Mouse (Mus musculus) embryo, embryonic 10.5 days (tissue): ENCODE measurements around the gene Eif3i.

ENCODE experiments used
- DNase-seq: peaks from one replicate; pipeline ENCODE4 v3.0.0-alpha.2; 2015; ENCODE audit warnings: low spot score

The Eif3i gene

DNA sequence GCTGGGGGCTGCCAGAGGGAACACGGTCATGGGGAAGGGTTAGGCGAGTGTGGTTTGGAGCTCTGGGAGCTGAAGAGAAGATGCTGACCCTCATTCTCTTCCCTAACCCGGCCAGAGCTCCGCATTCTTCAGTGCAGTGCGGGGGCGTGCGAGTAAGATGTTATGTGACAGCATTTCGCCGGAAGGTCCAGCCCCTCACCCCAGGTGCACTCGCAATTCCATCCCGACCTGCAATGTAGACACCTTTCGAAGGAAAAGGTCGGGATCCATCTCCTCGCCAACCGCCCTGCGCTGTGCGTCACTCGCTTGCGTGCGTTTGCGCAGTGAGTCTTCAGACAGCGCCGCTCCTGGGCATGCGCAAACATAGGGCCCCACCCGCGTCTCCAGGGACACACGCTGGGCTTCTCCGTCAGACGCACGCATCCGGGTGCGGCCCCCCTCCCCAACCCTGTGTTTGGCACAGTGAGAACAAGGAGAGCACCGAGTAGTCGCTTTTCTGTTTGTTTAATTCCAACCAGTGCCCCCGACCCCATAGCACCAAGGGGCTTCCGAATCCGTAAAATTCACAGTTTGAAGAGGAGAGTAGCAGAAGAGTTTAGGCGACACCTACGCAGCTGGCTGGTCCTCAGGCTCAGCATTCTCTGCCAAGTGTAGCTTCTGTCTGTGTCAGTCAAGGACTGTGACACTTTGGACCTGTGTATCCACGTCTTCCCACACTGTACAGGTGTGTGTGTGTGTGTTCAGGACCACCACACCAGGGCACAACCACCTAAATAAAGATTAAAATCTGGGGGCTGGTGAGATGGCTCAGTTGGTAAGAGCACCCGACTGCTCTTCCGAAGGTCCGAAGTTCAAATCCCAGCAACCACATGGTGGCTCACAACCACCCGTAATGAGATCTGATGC is 18.6 kb upstream of the Eif3i start, which contains the start of gene Iqcc:
Iqcc (minus strand) TSS at position 314 of the 906 bp plus-strand sequence.
- DNase-seq: peak; percentile 96

DNA sequence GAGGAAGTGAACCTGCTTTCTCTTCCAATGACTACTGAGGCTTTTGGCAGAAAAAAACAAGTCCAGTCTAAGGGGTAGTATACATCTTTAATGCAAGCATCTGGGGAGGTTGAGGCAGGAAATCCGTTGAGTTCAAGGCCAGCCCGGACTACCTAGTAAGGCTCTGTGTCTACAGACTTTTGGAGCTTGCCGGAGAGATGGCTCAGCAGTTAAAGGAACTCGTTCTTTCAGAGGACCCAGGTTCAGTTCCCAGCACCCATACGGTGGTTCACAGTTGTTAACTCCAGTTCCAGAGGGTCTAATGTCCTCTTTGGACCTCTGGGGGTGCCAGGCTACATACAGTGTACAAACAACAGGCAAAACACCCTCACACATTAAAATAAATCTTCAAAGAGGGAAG is 17.6 kb upstream of the Eif3i start:
- no peak for DNase-seq

DNA sequence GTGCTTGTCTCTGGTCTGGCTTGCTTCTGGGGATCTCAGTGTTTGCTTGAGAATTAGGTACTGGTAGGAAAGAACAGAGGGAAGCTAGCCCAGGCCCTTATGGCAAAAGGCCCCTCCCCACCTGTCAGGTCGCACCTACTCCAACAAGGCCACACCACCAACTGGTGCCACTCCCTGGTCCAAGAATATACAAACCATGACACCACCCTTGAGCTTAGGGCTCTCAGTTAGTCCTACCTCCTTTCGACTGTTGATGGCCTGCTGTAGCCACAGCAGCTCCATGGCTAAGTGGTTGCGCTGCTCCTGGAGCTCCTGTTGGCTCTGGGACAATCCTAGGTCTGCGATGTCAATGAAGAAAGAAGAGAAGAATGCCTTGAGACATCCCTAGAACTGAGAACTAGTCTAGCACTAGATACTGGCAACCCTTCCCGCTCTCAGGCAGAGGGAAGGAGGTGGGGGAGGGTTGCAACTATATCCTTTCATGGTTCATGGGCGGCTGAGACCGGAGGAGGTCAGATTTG is 16.7 kb upstream of the Eif3i start:
- DNase-seq: no peak

DNA sequence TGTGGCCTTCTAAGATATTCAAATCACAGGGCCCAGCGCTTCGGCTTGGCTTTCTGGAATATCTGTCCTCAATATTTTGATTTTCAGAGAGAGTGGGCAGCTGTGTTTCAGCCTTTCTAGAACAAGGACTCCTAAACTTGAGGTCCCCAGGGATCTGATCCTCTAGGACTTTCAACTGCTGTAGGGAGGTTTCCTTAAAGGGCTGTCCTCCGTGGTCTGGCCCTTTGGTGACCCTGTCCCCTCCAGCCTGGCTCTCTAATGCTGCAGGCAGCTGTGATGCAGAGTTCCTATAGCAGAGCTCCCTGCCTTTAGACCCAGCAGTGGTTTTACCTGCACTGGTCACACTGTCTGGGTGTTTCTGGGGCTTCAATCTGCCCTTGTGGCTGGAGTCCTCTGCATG is 16.2 kb upstream of the Eif3i start:
- DNase-seq: no peak

DNA sequence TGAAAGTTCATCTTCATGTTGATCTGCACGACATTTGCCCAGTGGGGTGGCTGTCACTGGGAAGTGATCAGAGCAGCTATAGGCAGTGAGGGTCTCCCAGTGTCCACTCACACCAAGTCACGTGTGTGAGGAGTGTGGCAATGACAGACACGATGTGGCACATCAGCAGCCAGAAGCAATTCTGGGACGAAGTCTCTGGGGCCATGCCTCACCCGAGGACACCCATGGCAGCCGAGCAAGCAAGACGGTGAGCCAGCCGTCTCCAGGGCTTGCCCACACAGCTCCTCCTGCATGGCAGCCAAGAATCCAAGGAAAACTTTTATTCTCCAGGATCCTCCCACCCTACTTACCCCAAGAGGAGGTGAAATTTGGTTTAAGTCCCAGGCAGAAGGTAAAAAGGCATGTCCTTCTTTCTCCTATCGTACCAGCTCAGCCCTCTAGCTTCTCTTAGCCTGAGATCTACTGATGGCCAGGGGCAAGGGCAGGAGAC is 15.4 kb upstream of the Eif3i start:
- DNase-seq: no peak

DNA sequence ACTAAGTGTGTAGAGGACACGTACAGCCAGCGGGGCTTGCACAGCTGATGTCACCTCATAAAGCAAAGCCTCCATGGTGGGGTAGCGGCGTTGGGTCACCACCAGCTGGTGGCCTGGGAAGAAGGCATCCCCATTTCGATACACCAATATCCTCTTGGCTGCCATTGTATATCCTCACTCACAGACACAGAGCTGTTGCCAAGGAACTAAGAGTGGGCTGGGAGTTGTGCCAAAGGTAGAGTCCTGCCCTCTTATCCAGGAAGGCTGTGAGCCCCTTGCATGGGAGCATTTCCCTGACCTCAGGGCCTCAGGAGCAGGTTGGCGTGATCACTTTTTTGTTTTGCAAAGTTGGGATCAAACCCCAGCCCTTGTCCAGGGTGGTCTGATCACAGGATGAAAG is 13.6 kb upstream of the Eif3i start, which contains the start of gene Dcdc2b:
Dcdc2b (minus strand) TSS at position 165 of the 400 bp plus-strand sequence.
- no peak for DNase-seq

DNA sequence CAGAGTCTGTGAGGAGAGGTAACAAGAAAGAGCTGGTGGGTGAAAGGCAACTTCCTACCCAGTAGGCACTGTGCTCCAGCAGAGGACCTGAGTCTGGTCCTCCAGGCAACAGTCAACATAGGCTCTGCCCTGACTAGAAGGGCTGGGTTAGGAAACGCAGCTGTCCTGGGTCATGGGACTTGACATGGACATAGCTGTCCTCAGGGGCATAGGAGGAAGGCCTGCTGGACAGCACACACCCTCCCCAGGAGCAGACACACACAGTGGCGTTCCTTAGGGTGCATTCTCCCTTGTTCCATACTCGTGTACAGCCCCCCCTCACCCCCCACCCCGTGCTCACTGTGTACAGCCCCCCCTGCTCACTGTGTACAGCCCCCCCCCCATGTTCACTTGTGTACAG is 10.0 kb upstream of the Eif3i start:
- DNase-seq: no peak

DNA sequence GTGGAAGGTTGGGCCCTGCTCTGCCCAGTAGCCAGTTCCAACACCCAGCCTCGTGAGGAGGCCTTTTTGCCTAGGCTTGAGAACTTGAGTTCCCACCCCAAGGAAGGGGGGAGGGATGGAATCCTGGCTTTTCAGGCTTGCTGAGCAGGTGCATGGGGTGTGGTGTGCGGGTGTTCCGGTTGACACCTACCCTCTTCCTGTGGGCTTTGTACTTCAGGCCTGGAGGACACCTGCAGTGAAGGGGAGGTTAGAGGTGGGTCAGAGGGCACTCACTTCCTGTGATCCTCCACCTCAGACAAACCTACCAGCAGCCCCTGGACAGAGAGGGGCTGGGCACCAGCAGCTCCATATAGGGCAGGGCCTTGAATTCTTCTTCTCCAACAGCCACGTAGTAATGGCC is 9.6 kb upstream of the Eif3i start:
- no peak for DNase-seq

DNA sequence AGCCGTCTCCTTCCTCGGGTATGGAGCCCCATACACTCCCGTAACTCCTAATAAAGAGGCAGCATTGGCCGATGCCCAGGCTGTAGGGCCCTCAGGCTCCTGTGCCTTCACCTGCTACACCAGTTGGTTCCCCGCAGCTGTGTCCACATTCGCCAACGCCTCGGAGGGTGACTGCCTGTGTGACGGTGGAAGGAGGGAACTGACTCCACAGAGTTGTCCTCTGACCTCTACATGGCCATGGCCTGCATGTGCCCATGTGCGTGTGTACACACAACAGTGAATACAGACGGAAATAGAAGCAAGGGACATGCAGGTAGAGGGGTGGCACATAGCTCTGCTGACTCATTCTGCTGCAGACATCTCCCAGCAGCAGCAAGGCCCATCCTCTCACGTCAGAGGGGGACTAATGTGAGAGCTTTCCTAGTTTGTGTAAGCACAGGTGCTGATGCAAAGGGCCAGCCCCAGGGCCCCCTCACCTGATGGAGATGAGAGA is 8.7 kb upstream of the Eif3i start:
- no peak for DNase-seq

DNA sequence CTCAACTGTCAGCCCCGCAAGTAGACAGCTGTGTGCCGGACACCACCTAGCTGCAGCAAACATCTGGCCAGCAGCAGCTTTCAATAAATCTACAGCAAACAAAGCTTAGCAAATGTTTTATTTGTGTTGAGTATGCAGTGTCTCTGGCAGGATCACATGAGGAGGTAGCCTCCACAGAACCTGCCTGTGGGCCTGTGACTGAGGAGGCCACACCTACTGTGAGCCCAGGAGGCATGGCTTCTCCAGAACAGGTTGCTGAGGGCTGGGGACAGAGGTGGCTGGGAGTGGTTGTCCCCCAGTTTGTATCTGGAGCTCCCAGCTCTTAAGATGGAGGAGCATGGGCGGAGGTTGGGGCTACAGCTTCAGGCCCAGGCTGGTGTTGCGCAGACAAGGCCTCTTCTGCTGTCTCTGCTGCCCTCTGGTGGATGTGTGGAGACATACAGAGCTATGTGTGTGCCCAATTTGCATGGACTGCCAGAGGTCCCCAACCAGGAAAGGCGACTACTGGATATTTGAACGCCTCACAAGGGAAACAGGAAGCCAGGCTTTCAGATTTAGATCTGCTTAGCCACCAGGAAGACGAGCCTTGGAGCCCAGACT is 8.1 kb upstream of the Eif3i start:
- DNase-seq: peak; percentile 92

DNA sequence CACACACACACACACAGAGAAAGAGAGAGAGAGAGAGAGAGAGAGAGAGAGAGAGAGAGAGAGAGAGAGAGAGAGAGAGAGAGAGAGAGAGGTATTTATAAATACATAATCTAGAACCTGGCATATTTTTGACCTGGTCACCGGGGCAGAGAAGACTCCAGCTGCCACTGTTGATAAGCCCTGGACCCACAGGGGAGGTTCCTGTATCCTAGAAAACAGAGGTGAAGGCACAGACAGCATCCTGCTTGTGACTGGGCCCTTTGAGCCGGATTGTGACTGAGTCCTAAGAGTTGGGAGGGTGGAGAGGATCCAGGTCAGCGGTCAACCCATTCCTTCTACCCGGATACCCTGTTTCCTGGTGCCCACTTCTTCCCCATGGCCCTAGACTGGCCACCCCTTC is 11.6 kb downstream of the Eif3i start:
- DNase-seq: no peak

DNA sequence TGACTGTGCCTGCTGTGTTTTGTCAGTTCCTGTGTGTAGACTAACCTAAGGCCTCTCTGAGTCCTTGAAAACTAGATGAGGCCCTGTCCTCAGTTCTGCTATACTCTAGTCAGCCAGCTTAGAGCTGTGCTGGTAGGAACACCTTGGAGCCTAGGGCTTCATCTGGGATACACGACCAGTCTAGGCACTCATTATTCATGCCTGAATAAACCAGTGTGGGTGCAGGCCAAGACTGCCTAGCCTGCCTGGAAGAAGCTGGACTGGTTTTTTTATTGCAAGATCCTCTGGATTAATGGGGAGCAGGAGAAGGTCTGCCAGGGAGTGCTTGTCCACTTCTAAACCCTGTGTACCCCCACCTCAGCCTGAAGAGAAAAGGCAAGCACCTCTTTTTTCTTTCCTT is 13.5 kb downstream of the Eif3i start:
- no peak for DNase-seq

DNA sequence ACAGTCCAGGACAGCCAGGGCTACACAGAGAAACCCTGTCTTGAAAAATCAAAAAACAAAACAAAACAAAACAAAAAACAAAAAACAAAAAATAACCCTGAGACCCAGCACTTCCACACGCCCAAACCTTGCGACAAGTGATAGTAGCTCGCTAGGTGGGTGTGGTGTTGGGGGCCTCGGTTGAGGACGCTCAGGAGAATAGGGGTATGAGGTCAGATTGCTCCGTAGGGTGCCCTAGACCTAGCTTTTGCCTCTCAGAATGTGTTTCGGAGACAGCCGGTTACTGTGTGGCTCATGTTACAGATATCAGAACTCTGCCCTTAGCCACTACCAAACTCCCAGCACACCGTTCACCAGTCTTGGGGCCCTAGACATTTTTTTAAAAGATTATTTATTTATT is 14.7 kb downstream of the Eif3i start:
- DNase-seq: no peak

DNA sequence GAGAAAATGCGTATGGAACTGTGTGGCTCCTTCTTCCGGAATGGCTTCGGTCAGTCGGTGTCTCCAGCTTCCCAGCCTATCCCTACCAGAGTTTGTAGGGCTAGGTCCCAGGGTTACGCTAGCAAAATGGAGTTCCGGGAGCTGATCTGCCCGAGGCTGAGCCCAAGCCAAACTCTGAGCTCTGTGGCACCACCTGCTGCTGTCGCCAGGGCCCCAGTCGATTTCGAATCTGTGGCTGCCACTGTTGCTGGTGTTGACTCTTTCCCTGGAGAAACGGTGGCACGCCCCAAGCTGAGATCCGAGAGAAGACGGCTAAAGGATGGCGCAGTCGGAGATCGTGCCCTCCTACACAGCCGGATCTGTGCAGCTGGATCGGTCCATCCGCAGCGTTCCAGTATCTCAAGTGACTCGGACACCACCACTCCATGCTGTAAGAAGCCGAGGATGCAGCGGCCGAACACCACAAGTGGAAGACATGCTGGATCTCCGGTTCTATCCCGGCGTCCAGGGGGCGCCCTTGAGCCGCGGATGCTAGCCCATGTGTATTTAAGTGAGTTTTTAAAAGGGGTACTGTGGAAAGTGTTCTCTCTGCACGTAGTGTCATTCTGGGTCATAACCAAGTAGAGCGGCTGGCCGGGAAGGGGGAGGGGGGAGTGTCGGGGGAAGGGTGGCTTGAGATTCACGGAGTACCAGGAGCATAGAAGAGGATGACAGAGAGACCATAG is 15.4 kb downstream of the Eif3i start:
- peak; percentile 90 for DNase-seq

DNA sequence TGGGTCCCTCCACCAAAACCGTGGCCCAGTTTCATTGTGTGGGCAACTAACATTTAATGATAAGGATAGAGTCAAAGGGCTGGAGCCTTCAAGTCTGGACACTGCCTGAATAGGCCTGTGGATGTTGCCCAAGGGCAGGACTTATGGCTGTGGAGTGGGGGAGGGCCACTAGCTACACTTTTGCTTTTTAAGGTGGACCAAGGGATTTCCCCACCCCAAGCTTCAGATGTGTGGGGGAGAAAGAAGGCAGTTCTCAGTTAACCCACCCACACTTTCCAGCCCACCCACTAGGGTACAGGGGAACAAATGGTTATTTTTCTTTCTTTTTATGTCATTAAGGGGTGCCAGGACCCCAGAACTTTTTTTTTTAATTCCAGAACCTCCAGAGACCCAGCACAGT is 16.1 kb downstream of the Eif3i start:
- DNase-seq: no peak

DNA sequence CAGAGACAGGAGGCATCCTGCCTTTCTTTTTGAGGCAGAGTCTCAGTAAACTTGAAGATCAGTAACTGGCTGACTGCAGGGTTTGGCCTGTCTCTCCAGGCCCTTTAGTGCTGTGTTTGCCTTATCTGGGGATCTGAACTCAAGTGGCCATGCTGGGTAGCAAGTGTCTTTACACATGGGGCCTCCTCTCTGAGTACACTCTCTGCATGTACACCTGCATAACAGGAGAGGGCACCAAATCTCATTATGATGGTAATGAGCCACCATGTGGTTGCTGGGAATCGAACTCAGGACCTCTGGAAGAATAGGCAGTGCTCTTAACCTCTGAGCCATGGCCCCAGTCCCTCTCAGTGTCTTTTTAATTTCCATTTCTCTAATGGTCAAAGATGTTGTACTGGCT is 18.2 kb downstream of the Eif3i start:
- DNase-seq: no peak

DNA sequence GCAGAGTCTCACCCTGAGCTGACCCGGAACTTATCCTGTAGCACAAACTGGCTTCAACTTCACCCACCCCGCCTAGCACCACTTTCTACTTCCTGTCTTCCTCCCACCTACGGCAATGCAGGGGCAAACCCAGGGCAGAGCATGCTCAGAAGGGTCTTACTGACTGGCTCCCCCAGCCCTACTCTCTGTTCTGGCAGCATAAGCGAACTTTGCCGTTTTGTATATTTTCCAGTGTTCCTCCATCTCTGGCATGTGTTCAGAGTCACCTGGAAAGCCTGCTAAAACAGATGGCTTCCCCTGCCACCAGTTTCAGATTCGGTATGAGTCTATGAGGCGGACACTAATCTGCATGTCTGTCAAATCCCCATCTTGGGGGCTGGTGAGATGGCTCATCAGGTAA is 20.1 kb downstream of the Eif3i start:
- DNase-seq: no peak

DNA sequence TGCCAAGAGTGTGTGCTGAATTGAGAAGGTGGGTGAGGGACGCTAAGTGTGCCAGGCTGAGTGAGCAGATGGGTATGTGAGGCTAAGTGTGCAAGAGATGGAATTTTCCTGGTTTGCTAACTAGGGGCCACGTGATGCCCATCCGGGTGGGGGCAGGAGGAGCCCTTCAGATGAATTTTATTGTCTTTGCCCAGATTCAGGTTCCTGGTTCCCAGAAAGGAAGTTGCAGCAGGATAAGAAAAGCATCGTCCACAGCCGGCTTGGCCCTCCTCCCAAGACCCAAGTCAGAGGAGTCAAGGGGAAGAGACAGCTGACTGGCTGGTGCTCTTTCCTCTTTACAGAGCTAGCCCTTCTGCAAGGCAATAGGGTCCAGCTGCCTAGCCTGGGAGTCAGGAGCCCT is 22.0 kb downstream of the Eif3i start, which contains the start of gene Fam167b:
Fam167b (minus strand) TSS at position 84 of the 400 bp plus-strand sequence.
- DNase-seq: no peak

DNA sequence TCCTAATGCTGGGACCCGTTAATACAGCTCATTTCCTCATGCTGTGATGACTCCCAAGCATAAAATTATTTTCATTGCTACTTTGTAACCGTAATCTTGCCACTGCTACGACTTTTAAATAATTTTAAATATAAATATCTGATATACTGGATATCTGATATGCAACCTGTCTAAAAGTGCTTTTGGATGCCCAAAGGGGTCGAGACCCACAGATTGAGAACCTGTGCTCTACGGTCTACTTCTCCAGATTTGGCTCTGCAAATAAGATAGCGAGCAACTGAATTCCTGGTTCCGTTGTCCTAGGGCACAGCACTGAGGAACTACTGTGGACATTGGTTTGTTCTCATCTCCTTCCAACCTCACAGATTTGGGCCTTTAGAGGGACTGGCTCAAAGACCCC is 22.8 kb downstream of the Eif3i start:
- DNase-seq: no peak

DNA sequence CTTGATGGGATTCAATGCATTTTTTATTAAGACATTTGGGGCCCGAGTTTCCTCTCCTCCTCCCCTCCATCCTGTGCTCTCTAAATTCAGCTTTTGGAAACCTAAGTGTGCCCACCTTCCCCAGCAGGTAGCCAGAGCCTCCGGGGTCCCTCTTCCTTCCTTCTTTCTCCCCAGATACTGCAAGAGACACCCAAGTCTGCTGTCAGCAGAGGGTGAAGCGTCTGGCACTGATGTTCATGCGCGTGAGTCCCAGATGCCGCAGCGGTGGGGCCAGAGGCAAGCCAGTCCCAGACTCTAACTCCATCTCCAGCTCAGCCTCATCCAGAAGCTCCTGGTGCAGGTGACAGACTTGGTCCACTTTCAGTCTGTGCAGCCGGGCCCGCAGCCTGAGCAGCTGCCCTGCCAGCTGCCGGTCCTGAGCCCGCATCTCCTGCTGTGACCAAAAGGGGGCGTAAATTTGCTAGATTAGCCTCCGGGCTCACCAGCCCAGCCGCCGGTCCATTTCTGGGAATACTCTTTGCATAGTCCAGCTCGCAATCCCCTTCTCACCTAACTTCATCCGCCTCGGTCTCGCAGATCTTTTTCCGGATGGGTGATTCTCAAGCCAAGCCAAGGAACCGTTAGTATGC is 23.5 kb downstream of the Eif3i start:
- DNase-seq: peak; percentile 81

DNA sequence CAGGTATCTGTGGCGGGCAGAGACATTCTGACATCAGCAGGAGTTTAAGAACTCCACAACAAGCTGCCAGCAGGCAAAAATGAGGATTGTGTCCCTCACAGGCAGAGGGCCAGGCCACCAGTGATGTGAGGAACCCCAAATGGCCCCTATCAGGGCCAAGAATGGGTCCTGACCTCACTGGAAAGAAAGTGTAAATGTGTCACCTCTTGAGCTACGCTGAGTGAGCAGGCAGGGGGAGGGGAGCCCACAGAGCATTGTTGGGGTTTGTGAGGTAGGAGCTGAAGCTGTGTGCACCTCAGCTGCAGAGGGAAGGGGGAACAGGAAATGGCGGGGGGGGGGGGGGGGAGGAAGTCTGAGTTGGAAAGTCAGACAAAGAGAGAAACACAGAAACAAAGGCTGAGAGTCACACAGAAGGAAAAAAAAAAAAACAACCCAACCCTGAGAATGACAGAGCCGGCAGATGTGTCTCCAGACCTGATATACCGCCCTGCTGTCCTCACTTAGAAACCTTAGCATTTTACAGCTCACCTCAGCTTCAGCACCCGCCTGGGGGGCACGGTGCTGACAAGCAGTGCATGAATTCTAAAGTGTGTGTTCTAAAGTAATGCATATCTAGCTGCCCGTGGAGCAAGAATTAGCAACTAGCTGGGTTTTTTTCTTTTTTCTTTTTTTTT is 25.1 kb downstream of the Eif3i start:
- DNase-seq: no peak
